Mouse (Mus musculus) brain, embryonic 14.5 days (tissue): ENCODE data around the gene Ankrd39.

ENCODE experiments used
- CTCF ChIP-seq: fragments of 200-500 bp; IDR thresholded peaks from 2 replicates; pipeline ENCODE4 v1.5.1; 2012; ENCODE audit warnings: inconsistent platforms, mild to moderate bottlenecking, moderate library complexity, borderline replicate concordance; ENCODE audit not compliant: insufficient read depth, insufficient read length; ENCODE audit errors: extremely low read depth
- POLR2A ChIP-seq: fragments of 200-500 bp; IDR thresholded peaks from 2 replicates; pipeline ENCODE4 v1.6.1; 2012; ENCODE audit warnings: mild to moderate bottlenecking, inconsistent platforms, borderline replicate concordance; ENCODE audit not compliant: poor library complexity, insufficient read depth, insufficient read length, severe bottlenecking; ENCODE audit errors: extremely low read depth

GRCm38 (mm10) chr1:36525774-36526173 is 21.5 kb downstream of the Ankrd39 start:
- TF ChIP-seq CTCF, result no peak
- TF ChIP-seq POLR2A, result no peak
